26 mouse cellular contexts compared by ENCODE assay signal in genomic region chr2:101783255-101783654, GRCm38 (mm10).
A peak's percentile ranks its signal among the peaks of the same experiment; 100 is the strongest.
DNase-seq lines count a peak whose midpoint lies in the region; ATAC-seq and TF ChIP-seq lines count a peak whose summit lies in the region.
"Had no signal": no experiment of that assay in that cellular context is flagged by ENCODE, and none has a peak within 500 bp of the region (broad histone marks: within the 10 kb centered on the region; RNA-seq: fewer than 3 reads in every experiment).

No protein-coding gene starts in this region.

- H3K9ac ChIP-seq in lung, postnatal 0 days (replicated peaks; ENCODE audit: low read depth), result no peak overlapping the region
- H3K9ac ChIP-seq: embryonic facial prominence, embryonic 13.5 days; forebrain, embryonic 12.5 days; forebrain, embryonic 15.5 days; heart, embryonic 13.5 days; hindbrain, embryonic 12.5 days had no signal

- 58% methylated on average over 5 of the region's 5 CpGs for WGBS in lung, postnatal 0 days

- H3K4me2 ChIP-seq in lung, postnatal 0 days (replicated peaks; ENCODE audit: low read depth, low read length), result no peak overlapping the region
- H3K4me2 ChIP-seq: embryonic facial prominence, embryonic 13.5 days; forebrain, embryonic 12.5 days; forebrain, embryonic 15.5 days; heart, embryonic 13.5 days; hindbrain, embryonic 12.5 days had no signal

- no peak for TF ChIP-seq CTCF in lung, postnatal 0 days (IDR thresholded peaks at IDR 0.05)

- no peaks in the 10 kb centered on the region for H3K9me3 ChIP-seq in lung, postnatal 0 days (ENCODE audit: low read length)
- H3K9me3 ChIP-seq: embryonic facial prominence, embryonic 10.5 days; embryonic facial prominence, embryonic 13.5 days; forebrain, embryonic 12.5 days; forebrain, embryonic 15.5 days; heart, embryonic 10.5 days; heart, embryonic 13.5 days; hindbrain, embryonic 12.5 days had no signal

- no peak overlapping the region for H3K27ac ChIP-seq in lung, postnatal 0 days (ENCODE audit: low read length)
- H3K27ac ChIP-seq: embryonic facial prominence, embryonic 10.5 days; embryonic facial prominence, embryonic 13.5 days; forebrain, embryonic 12.5 days; forebrain, embryonic 15.5 days; heart, adult 2 months; heart, embryonic 10.5 days; heart, embryonic 13.5 days; hindbrain, embryonic 12.5 days had no signal

- no peak for DNase-seq in lung, postnatal 0 days (ENCODE audit: low spot score)
- no peak for DNase-seq in lung, postnatal 25 days (ENCODE audit: low spot score)
- DNase-seq in layer of hippocampus, adult 11-12 months (ENCODE audit: low spot score), result no peak
- DNase-seq: adrenal gland, adult 2 months; adrenal gland, postnatal 14 days; cerebellum, adult 11-12 months; cerebellum, adult 8-10 months; cerebellum, postnatal 10 days; cerebellum, postnatal 36 days; embryo, embryonic 11 days; gastrocnemius, postnatal 25 days; heart, adult 2 months; heart, postnatal 14 days had no signal

- H3K4me1 ChIP-seq in lung, postnatal 0 days (ENCODE audit: insufficient read depth, low read depth, low read length), result no peaks in the 10 kb centered on the region; the same call in 1 of the 2 replicates
- H3K4me1 ChIP-seq: embryonic facial prominence, embryonic 13.5 days; forebrain, embryonic 15.5 days; heart, embryonic 10.5 days; hindbrain, embryonic 12.5 days had no signal

- H3K27me3 ChIP-seq in lung, postnatal 0 days (replicated peaks; ENCODE audit: insufficient read depth, low read length), result no peaks in the 10 kb centered on the region
- H3K27me3 ChIP-seq: embryonic facial prominence, embryonic 13.5 days; forebrain, embryonic 12.5 days; forebrain, embryonic 15.5 days; heart, embryonic 13.5 days; hindbrain, embryonic 12.5 days had no signal

- TF ChIP-seq EP300 in lung, postnatal 0 days (IDR thresholded peaks at IDR 0.05), result no peak

- peak; percentile 12; the same call in 1 of the 2 replicates for ATAC-seq in lung, postnatal 0 days
- 0 out of 2 replicates have a peak, but pooled peaks have one; percentile 12 for ATAC-seq in granulocyte monocyte progenitor cell, adult 5-6 weeks (replicated peaks; ENCODE audit: poor library complexity, severe bottlenecking)
- peak; percentile 49 for ATAC-seq in megakaryocyte, adult 5-6 weeks (ENCODE audit: poor library complexity, severe bottlenecking)
- peak; percentile 65 for ATAC-seq in neutrophil, adult 5-6 weeks (ENCODE audit: extremely low read depth, insufficient number of reproducible peaks, low FRiP score, poor library complexity, severe bottlenecking)
- ATAC-seq: CD4-positive, CD25-positive, alpha-beta regulatory T cell, adult 4 months; forebrain, embryonic 15.5 days; hindbrain, embryonic 16.5 days had no signal

- no peak overlapping the region for H3K4me3 ChIP-seq in lung, postnatal 0 days (ENCODE audit: low read depth, low read length)
- H3K4me3 ChIP-seq: embryonic facial prominence, embryonic 10.5 days; embryonic facial prominence, embryonic 13.5 days; erythroblast, embryonic 14.5 days; forebrain, embryonic 12.5 days; forebrain, embryonic 15.5 days; heart, adult 2 months; heart, embryonic 10.5 days; heart, embryonic 13.5 days; hindbrain, embryonic 12.5 days had no signal

- H3K36me3 ChIP-seq in lung, postnatal 0 days (ENCODE audit: insufficient read depth, low read length), result no peaks in the 10 kb centered on the region
- H3K36me3 ChIP-seq: embryonic facial prominence, embryonic 10.5 days; forebrain, embryonic 12.5 days; forebrain, embryonic 15.5 days; heart, embryonic 10.5 days; heart, embryonic 13.5 days; hindbrain, embryonic 12.5 days had no signal

Comparison
In these comparisons a context has a peak if more than half of its experiments do, and no peak if none do; other contexts are left out.
1. ATAC-seq: peak in every context shown above with its lines; median percentile 65 in neutrophil, adult 5-6 weeks; 49 in megakaryocyte, adult 5-6 weeks; 12 in lung, postnatal 0 days; 12 in granulocyte monocyte progenitor cell, adult 5-6 weeks.